Mouse (Mus musculus) granulocyte monocyte progenitor cell, adult 5-6 weeks (primary cell): ENCODE results near the gene Tmem92. TPM values are rescaled to one million over a fixed set of nuclear protein-coding genes. Genes with fewer than 3 reads are reported as not detected.

ENCODE experiments used
- ATAC-seq: replicated peaks from 2 replicates; pipeline ENCODE4 v1.8.0; 2016; ENCODE audit warnings: mild to moderate bottlenecking, moderate TSS enrichment, inconsistent platforms; ENCODE audit not compliant: poor library complexity, severe bottlenecking
- total RNA-seq, 2 experiments: library from RNA; stranded (forward) in 1 of 2; stranded (reverse) in 1 of 2; fragments of 200-712, 200-1000 nt in 1 of 2; fragments of >200 nt in 1 of 2; fragmentation: Nextera tagmentation in 1 of 2; gene quantifications; 2 replicates each; pipeline ENCODE4 v1.2.3; 2014 to 2017

The Tmem92 gene
- total RNA-seq, 2 experiments from 2014 or later = not detected

- peak; percentile 75 for ATAC-seq
Measured at GRCm38 (mm10) chr11:94730261-94730660, 52.2 kb downstream of the Tmem92 start.

- ATAC-seq = no peak
Measured at GRCm38 (mm10) chr11:94729565-94729964, 52.9 kb downstream of the Tmem92 start.

DNA sequence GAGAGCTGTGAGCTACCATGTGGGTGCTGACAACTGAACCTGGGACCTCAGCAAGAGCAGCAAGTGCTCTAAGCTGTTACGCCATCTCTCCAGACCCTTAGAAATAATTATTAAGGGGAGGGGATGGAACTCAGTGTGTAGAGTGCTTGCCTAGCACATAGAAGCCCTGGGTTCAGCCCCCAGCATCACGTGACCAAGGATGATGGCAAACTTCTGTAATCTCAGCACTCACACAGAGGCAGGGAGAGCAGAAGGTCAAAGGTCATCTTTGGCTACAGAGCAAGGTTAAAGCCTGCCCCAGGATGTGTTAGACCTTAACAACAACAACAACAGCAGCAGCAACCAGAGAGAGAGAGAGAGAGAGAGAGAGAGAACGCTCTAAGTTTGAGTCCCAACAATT is 54.0 kb downstream of the Tmem92 start:
- ATAC-seq = no peak

DNA sequence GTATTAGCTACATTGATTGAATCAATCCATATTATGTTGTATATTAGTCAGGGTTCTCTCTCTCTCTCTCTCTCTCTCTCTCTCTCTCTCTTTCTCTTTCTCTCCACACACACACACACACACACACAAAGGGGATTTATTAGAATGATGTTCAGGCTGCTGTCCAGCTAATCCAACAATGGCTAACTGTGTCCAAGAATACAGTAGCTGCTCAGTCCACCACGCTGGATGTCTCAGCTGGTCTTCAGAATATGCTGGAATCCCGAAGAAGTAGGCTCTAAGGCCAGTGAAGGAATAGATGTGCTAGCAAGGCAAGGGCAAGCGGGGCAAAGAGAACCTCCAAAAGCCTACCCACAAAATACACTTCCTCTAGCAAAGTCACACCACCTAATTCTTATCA is 55.2 kb downstream of the Tmem92 start:
- no peak for ATAC-seq

Other genes with a start within 250 kb of the Tmem92 start
- gene Rsad1, start 233.4 kb downstream of the Tmem92 start, total RNA-seq (2014; fragmentation: Nextera tagmentation) = 6.2 and 8.7 TPM in 2 replicates
- gene Rsad1, start 233.4 kb downstream of the Tmem92 start, total RNA-seq (2017) = 4.4 and 5.7 TPM in 2 replicates
- gene Chad, start 217.7 kb downstream of the Tmem92 start, total RNA-seq (2014; fragmentation: Nextera tagmentation) = not detected in 2 replicates
- not detected in 2 replicates for gene Chad, start 217.7 kb downstream of the Tmem92 start, total RNA-seq (2017)
- 12.9 and 18.9 TPM in 2 replicates for gene Acsf2, start 180.8 kb downstream of the Tmem92 start, total RNA-seq (2014; fragmentation: Nextera tagmentation)
- 2.1 and 2.5 TPM in 2 replicates for gene Acsf2, start 180.8 kb downstream of the Tmem92 start, total RNA-seq (2017)
- gene Lrrc59, start 152.9 kb downstream of the Tmem92 start, total RNA-seq (2014; fragmentation: Nextera tagmentation) = 142 and 150 TPM in 2 replicates
- gene Lrrc59, start 152.9 kb downstream of the Tmem92 start, total RNA-seq (2017) = 238 and 257 TPM in 2 replicates
- gene Mrpl27, start 128.9 kb downstream of the Tmem92 start, total RNA-seq (2014; fragmentation: Nextera tagmentation) = 46.8 and 49.3 TPM in 2 replicates
- 40.0 and 45.7 TPM in 2 replicates for gene Mrpl27, start 128.9 kb downstream of the Tmem92 start, total RNA-seq (2017)
- gene Eme1, start 128.7 kb downstream of the Tmem92 start, total RNA-seq (2014; fragmentation: Nextera tagmentation) = 8.2 and 16.4 TPM in 2 replicates
- gene Eme1, start 128.7 kb downstream of the Tmem92 start, total RNA-seq (2017) = 36.4 and 51.6 TPM in 2 replicates
- 4.9 and 15.7 TPM in 2 replicates for gene Xylt2, start 105.2 kb downstream of the Tmem92 start, total RNA-seq (2014; fragmentation: Nextera tagmentation)
- gene Xylt2, start 105.2 kb downstream of the Tmem92 start, total RNA-seq (2017) = 3.9 and 4.8 TPM in 2 replicates
- not detected in 2 replicates for gene Gm11541, start 78.2 kb downstream of the Tmem92 start, total RNA-seq (2014; fragmentation: Nextera tagmentation)
- gene Gm11541, start 78.2 kb downstream of the Tmem92 start, total RNA-seq (2017) = not detected in 2 replicates
- not detected in 2 replicates for gene Cdc34b, start 40.9 kb downstream of the Tmem92 start, total RNA-seq (2014; fragmentation: Nextera tagmentation)
- not detected in 2 replicates for gene Cdc34b, start 40.9 kb downstream of the Tmem92 start, total RNA-seq (2017)
- not detected in 2 replicates for gene Col1a1, start 153.5 kb upstream of the Tmem92 start, total RNA-seq (2014; fragmentation: Nextera tagmentation)
- not detected in 2 replicates for gene Col1a1, start 153.5 kb upstream of the Tmem92 start, total RNA-seq (2017)
- not detected in 2 replicates for gene Hils1, start 184.9 kb upstream of the Tmem92 start, total RNA-seq (2014; fragmentation: Nextera tagmentation)
- not detected in 2 replicates for gene Hils1, start 184.9 kb upstream of the Tmem92 start, total RNA-seq (2017)
- gene Sgca, start 193.6 kb upstream of the Tmem92 start, total RNA-seq (2014; fragmentation: Nextera tagmentation) = not detected in 2 replicates
- gene Sgca, start 193.6 kb upstream of the Tmem92 start, total RNA-seq (2017) = not detected in 2 replicates
- 50.3 and 61.7 TPM in 2 replicates for gene Ppp1r9b, start 208.3 kb upstream of the Tmem92 start, total RNA-seq (2014; fragmentation: Nextera tagmentation)
- gene Ppp1r9b, start 208.3 kb upstream of the Tmem92 start, total RNA-seq (2017) = 67.7 and 71.9 TPM in 2 replicates
- gene Samd14, start 227.2 kb upstream of the Tmem92 start, total RNA-seq (2014; fragmentation: Nextera tagmentation) = 0.34 and 0.49 TPM in 2 replicates
- 0.05 and 0.65 TPM in 2 replicates for gene Samd14, start 227.2 kb upstream of the Tmem92 start, total RNA-seq (2017)